Mouse (Mus musculus) testis, postnatal 14 days (tissue): Measurements from ENCODE around the gene Iqck.

Source experiments
- DNase-seq: peaks from one replicate; pipeline ENCODE4 v3.0.0; 2021; ENCODE audit warnings: low spot score

Iqck gene

DNA sequence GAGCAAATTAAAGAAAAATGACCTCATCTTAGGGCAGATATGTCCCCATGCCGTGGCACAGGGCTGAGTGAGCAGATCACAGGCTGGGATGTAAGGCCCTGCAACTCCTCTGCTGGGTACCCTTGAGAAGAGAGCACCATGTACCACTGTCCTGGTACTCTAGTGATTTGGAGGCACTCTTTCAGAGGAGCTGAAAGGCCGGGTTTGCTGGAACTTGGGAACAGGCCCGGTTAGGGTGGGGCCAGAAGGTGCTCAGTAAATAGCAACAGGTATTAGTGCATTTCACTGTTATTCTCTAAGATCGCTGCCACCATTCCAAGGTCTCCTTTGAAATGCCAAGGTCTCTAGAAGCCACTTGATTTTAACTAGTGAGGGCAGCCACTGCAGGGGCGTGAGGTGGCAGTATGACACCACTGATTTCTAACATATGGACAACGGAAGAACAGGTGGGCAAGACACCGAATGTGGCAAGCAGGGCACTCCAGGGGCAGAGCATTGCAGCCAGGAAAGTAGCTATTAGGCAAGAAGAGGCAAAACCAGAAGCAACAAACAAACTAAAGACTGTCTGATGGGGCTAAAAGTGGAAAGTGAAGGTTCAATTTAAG lies 59.1 kb downstream of the Iqck start:
- no peak for DNase-seq

DNA sequence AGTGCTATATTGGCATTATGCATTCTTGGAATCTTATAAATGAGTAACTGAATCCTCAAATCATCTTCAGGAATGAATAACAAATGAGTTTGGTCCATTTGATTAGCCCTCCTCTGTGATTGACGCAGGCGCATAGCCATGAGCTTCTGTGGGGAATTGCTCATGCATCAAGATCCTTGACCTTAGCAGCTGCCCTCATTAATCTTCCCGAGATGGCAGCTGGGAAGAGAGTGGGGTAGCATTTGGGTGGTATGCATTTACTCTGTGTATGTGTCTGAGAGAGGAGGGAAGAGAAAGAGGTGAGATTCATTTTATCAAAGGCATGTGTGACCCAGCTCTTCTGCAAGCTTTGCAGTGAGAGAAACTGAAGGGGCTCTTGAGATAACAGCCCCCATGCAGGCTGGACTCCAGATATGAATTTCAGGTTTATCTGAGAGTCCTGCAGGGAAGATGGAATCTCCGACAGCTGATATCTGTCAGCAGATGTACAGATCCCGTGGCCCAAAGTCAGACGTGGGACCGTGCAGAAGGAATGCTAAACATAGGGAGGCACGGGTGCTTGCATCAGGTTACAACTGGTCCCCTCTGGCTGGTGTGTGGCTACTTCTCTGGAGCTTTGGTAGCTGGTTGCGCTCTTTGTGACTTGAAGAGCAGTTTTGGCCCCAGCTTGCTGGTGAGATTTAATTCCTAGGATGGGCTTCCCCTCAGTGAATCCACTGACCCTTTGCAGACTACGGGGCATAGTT lies 63.9 kb downstream of the Iqck start:
- no peak for DNase-seq

DNA sequence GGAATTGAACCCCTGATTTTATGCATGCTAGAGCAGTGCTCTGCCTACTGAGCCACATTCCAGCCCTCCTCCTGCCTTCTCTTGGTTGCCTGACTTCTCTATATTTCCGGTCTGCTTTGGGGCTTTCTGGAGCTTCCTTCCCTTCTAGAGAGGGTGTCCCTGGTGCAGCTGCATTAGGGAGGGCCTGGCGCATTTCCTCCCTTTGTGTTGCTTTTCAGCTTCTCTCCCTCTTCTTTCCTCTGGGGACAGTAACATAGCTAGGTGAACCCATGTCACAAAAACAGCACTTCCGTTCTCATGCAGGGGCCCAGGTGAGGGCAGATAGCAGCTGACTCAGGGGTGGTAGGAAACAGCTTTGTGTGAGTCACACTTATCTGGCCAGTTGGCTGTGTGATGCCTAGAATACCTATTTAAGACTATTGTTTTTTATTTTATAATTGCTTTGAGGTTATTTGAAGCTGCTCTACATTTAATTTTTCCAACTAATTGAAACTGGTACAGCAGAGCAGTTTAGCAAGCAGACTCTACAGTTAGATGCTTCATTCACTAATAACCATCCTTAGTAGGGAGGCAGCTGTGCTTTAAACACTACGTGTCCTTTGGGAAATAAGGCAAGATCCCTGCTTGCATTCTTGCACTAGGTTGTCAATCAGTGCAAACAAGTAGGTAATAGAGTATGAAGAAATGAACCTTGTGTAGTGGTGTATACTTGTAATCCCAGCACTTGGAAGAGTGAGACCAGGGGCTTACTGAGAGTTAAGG lies 67.1 kb downstream of the Iqck start:
- no peak for DNase-seq

DNA sequence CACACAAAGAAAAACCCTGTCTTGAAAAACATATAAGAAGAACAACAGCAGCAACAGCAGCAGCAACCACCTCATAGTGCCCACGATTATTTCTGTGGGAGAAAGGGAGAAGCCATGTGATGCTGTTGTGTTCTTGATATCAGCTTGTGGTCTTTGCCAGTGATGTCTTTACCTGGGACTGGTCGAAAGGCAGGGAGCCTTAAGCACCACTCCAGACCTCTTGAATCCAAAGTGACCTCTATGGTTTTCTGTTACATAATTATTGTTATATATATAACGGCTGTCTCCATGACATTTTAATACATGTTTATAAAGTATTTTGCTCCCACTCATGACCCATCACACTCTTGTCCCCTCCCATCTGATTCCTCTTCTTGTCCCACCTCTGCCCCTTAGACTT lies 70.0 kb downstream of the Iqck start:
- DNase-seq, result no peak

DNA sequence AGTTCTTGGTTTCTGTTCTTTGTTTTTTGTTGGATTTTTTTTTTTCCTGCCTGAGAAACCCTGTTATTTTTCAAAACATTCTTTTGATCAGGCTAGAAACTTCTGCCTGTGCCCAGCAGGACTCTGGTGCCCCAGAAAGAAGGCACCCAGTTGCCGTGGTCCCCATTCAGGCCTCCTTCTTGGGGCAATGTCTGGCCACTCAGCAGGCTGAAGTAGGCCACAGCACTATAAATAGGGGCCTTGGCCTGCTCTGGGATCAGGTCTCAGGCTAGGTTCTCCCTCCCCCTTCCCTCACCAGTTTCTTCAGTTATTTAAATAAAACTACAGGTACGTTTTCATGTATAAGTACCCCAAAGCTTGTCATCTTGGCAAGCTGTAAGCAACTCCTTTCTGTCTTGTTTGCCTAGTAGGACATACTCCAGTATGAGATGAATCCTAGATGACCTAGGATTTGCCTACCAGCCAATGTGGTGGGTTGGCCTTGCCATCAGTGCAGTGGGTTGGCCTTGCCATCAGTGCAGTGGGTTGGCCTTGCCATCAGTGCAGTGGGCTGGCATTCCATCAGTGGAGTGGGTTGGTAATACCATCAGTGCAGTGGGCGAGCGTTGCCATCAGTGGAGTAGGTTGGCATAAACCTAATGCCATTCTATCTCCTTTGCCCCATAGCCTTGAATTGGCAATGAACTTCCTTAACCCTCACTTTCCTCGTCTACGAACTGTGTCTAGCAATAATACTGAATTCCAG lies 71.1 kb downstream of the Iqck start:
- no peak for DNase-seq

DNA sequence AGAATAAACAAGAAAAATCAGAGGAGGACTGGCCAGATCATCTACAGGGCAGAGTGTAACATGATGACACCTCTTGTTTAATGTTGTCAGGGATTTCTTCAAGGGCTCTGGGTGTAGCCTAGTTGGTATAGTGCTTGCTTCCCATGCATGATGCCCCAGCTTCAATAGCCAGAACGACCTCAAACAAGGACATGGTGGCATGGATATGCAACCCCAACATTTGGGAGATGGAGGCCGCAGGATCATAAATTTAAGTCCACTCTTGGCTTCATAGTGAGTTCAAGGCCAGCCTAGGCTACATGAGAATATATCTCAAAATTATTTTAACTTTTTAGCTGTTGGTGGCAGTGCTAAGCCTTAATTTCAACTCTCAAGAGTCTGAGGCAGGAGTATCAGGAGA lies 71.7 kb downstream of the Iqck start:
- no peak for DNase-seq

DNA sequence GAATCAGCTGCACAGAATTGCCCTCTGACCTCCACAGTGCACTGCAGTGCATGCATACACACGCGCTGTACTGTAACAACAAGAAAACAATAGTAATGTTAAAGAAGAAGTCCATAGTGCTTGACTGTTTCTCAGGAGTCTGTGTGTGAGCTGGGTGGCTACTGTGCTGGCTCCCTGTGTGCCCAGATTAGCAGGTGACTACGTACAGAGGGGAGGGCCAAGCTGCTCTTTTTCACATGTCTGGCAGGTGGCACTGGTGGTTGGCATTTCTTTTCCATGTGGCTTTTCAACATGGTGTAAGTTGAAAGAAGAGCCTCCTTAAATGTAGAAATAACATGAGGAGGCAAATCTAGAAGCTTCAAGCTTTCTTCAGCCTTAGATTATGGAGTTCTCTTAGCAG lies 72.8 kb downstream of the Iqck start:
- DNase-seq, result no peak

DNA sequence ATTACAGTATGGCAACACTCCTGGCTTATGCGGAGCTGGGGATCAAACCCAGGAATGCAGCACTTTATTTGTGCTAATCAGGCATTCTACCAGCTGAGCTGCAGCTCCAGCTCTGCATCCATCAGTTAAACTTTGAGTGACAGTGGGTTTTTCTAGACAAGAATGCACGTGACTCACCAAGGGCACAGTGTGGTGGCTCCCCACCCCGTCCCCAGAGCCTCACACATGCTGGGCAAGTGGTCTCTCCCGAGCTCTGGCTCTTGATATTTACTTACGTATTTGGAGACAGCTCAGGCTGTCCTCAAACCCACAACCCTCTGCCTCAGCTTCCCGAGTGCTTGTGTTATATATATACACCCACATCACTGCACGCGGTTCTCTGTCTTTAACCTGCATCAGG lies 73.4 kb downstream of the Iqck start:
- no peak for DNase-seq

DNA sequence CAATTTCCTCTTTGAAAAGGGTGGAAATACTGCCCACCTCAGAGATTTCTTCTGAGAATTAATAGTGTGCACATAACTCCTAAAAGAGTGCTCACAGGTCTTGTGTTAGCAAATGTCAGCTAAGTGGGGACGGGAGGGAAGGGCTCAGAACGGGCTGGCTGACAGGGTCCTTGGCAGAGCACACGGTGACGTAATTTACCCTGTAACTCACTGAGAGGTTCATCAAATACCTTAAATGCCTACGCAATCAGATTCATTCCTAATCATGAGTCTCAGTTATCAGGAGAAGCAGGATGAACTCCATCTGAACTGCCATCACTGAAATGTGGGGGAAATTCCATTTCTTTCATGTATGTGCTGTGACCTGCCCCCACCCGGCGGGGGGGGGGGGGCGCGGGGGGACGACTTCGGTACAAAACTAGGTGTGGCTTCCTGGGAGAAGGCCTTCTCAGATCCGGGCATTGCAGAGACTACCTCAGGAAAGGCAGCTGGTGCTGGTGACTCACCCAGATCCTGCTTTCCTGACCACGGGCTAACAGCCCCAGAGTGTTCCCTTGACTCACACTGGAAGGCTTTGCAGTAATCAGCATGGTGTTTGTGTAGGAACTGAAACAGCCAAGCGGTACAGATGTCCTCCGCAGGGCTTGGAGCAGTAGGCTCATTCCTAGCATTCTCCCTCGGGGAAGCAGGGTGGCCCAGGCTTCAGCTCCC lies 74.2 kb downstream of the Iqck start:
- peak; percentile 17 for DNase-seq

DNA sequence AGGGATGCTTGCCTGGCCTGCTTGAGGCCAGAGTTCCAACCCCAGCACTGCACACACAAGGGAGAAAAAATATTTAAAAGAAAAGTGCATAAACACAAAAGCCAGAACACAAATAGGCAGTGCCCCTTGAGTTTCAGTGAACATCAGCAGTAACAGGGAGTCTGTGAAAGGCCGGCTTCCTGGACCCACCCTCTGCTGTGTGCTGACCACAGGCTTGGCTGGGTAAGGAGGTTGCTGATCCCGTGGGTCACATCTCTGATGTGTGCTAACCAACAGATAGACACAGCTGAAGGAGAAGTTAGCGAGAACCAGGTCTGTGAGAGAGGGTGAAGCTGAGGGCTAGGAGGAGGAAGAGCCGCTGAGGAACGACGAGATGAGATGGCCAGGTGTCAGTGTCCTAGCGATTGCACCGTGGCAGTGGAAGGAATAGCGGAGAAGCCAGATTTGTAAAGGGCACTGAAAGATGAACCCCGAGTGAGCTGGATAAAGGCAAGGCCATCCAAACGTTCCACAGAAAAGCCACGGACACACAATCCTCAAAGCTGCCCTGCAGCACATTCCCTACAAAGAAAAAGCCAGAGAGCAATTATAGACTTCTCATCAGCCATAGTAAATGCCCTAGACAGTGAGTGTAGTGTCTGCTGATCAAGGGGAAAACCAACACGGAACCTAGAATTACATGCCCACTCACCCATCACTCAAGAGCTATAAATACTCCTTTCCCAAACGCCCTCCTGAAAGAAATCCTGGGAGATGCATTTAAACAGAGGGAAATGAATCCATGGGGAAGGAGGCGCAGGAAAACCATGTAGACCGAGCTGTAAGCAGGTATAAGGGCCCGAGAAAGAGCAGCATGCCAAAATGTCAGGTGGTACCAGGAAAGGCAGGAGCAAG lies 76.2 kb downstream of the Iqck start:
- no peak for DNase-seq

DNA sequence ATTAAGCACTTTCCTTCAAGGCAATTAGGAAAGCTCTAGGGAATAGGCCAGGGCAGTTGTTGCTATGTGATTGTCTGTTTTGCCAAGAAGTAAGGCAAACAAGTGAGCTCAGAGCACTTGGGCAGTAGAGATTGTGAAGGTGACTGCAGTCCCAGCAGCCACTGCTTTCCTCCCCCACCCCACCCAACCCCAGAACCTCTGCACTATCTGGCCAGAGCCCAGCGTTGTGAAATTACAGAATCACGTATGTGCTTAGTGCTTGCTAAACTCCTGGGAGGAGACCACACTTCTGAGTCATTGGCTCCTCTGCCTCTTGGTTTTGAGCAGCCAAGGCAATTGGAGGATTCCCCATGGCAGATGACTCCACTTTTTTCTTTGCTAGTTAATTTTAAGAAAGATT lies 79.8 kb downstream of the Iqck start:
- no peak for DNase-seq

DNA sequence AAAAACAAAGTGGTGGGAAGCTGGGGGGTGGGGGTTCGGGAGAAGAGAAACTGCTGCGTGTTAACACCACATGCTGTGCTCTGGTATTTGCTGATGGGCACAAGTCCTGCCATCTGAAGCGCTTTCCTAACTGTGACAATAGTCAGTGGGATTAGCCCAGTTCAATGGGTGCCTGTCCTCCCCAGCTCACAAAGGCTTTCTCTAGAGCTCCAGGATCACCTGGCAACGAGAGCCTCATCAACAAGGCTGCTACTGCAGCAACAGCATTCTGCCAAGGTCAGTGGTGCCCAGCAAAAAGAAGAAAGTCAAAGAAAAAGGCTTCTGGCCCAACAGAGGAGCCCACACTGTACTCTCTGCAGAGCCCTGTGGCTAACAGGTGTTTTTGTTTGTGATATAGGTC lies 81.3 kb downstream of the Iqck start:
- peak; percentile 28 for DNase-seq

DNA sequence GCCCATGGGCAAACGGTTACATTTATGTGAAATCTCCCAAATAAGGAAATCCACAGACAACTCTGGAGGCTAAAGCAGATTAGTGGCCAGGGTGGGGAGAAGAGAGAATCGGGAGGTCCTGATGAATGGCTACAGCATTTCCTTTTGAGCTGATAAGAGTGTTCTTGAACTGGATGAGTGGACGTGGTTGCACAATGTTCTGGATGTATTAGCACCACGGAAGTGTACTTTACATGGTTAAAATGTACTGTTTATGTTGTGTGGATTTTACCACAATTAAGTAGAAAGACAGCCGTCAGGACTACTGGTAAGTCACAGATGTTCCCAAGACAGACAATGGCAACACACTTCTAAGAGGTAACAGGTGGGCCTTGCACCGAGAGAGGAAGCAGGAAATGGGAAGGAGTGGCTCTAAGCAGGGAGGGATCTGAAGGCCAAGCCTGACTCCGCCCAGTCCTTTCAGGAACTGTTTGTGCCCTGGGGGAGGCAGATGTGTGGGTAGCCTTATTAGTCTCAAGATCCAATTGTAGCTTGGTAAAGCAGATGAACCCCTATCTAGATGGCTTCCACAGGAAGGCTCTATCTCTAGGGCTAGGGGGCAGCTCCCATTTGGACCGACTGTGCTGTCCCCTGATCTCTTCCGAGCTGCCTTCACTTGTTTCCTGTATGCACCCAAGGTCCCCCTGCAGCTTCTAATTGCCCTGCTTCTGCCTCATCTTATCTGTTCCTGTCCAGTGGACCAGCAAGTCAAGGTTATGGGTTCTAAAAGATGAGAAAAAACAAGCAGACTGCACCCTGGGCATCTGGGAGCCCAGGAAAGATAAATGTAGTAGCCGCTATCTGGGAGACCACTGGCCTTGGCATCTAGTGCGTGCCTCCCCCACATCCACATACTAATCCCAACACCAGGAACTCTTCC lies 82.2 kb downstream of the Iqck start:
- peak; percentile 64 for DNase-seq

DNA sequence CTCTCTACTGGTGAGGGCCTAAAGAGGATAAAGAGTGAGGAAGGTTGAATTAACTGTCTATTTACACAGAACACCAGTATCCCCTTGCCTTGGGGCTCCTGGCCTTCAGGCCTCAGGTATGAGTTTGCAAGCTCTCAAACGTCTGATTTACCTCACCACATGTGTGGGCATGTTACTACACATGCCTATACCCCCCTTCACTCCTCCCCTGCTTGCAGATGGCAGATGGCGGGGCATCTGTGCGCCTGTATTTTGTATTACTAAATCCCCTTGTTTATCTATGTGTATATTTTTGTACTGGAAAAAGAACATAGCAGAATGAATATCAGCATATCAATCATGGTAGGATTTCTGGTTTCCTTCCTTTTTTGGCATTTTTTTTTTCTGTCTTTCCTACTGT lies 86.7 kb downstream of the Iqck start:
- DNase-seq, result no peak

DNA sequence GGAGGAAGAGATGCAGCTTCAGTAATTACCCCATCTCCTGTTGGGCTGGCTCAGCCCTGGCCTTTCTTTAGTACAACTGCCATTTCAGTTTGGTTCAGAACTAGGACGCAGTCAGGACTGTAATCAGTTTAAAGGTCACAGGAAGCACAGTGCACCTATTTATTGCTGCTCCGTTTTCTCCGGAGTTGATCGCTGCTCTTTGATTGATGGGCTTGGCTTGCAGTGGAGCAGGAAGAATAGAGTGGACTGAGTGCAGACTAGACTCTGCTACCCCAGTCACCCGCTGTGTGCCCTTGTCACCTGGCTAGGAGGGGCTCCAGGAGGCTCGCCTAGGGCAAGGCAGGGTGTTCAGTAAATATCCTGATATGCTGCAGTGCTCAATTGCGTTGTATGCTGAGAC lies 87.6 kb downstream of the Iqck start:
- no peak for DNase-seq

DNA sequence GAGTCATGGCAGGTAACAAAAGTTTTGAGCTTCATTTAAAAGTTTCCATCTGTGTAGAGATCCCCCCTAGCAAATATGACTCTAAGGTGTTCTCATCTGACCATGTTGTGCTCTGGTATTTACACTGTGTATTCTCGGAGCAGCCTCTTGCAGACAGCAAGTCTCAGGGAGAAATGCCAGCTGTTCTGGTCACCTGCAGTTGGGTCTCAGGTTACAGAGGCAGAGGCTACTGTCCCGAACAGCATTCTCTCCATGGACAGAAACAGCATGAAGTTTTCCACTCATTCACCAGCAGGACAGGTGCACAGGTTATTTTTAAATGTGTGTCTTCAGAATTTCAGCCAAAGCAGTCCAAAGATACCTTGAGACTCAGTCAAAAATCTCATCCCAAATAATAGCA lies 89.3 kb downstream of the Iqck start:
- no peak for DNase-seq

DNA sequence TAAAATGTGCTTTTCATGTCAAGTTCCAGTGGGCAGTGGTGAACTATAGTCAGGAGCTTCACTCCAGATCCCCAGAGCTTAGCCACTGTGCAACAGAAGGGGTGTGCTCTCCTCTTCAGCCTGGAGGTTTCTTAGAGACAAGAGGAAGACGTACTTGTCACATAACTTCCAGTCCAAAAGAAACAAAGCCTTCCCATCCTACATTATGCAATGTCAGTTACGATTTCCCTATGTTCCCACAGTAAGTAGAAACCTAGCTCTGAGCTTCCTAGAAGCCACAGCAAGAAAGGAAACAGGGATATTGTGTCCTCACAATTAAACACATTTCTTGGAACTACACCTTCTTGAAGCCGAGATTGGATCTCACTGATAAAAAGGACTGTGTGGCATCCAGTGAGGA lies 91.7 kb downstream of the Iqck start:
- no peak for DNase-seq

DNA sequence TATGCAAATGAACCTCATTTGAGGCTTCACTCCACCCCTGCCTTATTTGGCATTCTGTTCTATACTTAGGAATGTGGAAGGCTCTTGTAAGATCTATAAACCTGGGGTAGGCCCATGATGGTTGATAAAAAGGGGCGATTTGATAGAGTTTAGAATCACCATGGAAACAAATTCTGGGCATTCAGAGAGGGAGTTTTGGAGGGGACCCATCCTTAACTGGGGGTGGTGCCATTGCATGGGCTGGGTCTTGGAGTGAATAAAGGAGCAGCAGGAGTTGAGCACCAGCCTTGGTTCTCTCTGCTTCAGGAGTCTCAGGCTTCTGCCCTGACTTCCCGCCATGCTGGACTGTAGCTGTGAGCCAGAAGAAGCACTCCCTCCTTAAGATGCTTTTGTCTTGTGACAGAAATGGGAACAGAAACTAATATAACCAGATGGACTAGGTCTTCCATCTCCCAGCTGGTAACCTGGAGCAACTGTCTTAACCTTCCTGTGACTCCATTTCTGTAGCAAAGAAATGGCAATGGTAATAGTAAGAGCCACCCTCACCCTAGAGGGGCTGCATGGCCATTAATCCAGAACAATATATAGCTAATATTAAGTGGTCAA lies 93.2 kb downstream of the Iqck start:
- no peak for DNase-seq

DNA sequence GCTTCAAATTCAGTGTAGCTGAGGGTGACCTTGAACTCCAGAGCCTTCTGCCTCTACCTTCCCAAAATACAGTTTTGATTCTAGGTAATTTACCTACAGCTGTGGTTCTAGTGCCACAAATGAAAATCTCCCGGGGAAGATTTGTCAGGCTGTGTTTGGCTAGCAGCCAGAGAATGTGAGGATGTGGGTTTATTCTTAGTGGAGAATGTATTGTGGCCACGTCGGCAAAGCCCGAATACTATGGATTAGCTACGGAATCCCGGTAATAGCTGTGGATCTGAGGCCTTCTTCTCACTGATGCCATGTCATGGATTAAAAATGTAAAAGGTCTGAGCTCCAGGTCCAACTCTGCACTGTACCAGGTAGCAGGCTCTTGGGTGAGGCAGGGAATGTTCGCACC lies 94.2 kb downstream of the Iqck start:
- no peak for DNase-seq
